Mouse (Mus musculus) cortical plate, adult 2 months (tissue): Measurements from ENCODE around the gene Tmem120b. TPM values are rescaled to one million over a fixed set of nuclear protein-coding genes. Genes with fewer than 3 reads are reported as not detected.

ENCODE experiments used
- H3K27ac ChIP-seq: fragments of 200-500 bp; 2 replicates; pipeline ENCODE4 v1.5.1; 2012; ENCODE audit warnings: low read length, control low read depth, inconsistent platforms; ENCODE audit not compliant: insufficient read depth
- H3K4me1 ChIP-seq: fragments of 200-500 bp; 2 replicates; pipeline ENCODE4 v1.6.1; 2011; ENCODE audit warnings: low read length; ENCODE audit not compliant: control insufficient read depth, insufficient read depth
- H3K4me3 ChIP-seq: fragments of 200-500 bp; 2 replicates; pipeline ENCODE4 v1.5.1; 2011; ENCODE audit warnings: mild to moderate bottlenecking, low read length, control low read depth; ENCODE audit not compliant: insufficient read depth
- CTCF ChIP-seq: fragments of 200-500 bp; IDR thresholded peaks from 2 replicates; pipeline ENCODE4 v1.5.1; 2011; ENCODE audit warnings: mild to moderate bottlenecking, control low read depth, low read length; ENCODE audit not compliant: insufficient read depth; ENCODE audit errors: extremely low read depth
- POLR2A ChIP-seq: fragments of 200-500 bp; IDR thresholded peaks from 2 replicates; pipeline ENCODE4 v1.6.1; 2011; ENCODE audit warnings: mild to moderate bottlenecking, low read length, control low read depth; ENCODE audit not compliant: insufficient read depth; ENCODE audit errors: extremely low read depth
- polyA plus RNA-seq: library from polyadenylated mRNA; depleted of rRNA; stranded (reverse); fragments of >200 nt; gene quantifications from 2 replicates; pipeline ENCODE4 v1.2.3, GENCODE M21; 2012

Gene Tmem120b
- polyA plus RNA-seq, 1 experiment = 10.7 TPM

- Histone ChIP-seq H3K4me1 (no peaks in the 10 kb centered on the region; the same call in 1 of the 2 replicates), H3K4me3 (no peak overlapping the region), H3K27ac (no peak overlapping the region)
- no peak for TF ChIP-seq POLR2A
- no peak for TF ChIP-seq CTCF
These were observed 42.1 kb downstream of the Tmem120b start for GRCm38 (mm10) chr5:123110296-123110721.

DNA sequence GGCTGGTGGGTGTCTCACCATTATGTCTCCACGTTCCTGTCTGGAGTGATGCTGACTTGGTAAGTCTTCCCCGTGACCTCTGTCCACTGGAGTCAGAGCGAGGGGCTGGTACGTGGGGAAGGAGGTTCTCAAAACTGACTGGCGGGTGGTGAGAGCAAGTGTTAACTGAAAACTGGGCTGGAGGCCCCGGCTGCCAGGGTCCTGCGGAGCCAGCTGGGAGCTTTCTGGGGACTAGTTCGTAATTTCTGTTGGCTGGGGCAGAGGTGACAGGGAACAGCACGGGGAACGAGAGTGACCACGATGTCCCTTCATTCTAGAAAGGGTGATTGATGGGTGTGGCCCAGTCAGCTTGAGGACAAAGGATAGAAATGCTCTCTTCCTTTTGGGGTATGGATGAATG is 45.9 kb downstream of the Tmem120b start:
- no peak for TF ChIP-seq CTCF
- no peak for TF ChIP-seq POLR2A
- Histone ChIP-seq H3K4me1 (no peaks in the 10 kb centered on the region; the same call in 1 of the 2 replicates), H3K4me3 (no peak overlapping the region), H3K27ac (no peak overlapping the region)

DNA sequence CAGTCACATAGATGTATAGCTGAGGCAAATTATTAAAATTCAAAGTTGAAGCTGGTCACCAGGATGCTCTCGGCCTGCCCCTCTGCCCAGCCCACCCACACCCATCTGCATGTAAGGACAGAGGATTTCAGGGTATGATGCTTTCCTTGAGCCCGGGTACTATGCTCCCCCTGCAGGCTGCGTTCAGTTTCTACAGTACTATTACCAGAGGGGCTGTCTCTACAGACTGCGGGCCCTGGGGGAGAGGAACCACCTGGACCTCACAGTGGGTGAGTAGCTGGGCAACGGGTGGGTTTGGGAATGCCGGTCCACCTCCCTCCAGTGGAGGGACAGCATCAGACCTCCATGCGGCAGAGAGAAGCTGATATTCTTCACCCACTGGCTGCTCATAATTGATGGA is 46.7 kb downstream of the Tmem120b start:
- Histone ChIP-seq H3K27ac (no peak overlapping the region), H3K4me3 (no peak overlapping the region), H3K4me1 (no peaks in the 10 kb centered on the region; the same call in 1 of the 2 replicates)
- peak; percentile 57 for TF ChIP-seq CTCF
- TF ChIP-seq POLR2A = no peak

DNA sequence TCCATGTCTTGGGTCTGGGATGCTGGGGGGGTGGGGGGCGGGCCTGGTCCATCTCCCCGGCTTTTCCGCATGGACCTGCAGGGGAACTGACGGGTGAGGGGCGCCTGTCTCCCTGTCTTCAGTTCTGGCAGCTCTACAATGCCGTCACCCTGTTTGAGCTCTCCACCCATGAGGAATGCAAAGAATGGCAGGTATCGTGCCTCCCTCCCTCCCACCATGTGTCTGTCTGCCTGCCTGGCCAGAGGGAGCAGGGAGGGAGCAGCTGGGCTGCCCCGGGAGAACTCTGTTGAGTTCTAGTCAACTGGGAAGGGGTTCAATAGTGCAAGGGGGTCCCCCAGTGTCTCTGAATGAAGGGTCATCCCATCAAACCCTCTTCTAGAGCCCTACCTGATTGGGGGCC is 47.9 kb downstream of the Tmem120b start:
- TF ChIP-seq POLR2A = no peak
- no peak for TF ChIP-seq CTCF

DNA sequence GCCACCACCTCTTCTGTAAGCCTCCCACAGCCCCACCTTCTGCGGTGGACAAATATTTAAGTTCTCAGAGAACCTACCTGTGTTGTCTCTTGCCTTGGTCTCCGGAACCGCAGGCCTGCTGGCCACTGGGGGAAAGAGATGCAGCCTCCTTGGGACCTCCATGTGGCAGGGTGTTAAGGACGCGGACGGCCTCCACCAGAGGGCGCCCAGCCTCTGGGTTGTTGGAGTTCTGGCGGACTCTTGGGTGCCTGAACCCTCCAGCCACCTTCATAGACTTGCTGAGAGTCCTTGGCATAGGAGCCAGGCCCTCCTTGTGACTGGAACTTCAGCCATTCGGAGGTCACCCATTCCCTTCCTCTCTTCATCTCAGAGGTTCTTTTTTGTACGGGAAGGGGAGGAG is 49.0 kb downstream of the Tmem120b start:
- Histone ChIP-seq H3K4me3 (no peak overlapping the region), H3K27ac (no peak overlapping the region), H3K4me1 (no peaks in the 10 kb centered on the region)
- TF ChIP-seq CTCF (peak; percentile 71), POLR2A (no peak)

More for the DNA sequence above, 47.9 kb downstream of the Tmem120b start:
- no peak overlapping the region for H3K4me3 ChIP-seq
- H3K4me1 ChIP-seq = no peaks in the 10 kb centered on the region
- H3K27ac ChIP-seq = no peak overlapping the region

- no peak overlapping the region for H3K27ac ChIP-seq
- no peak overlapping the region for H3K4me3 ChIP-seq
- no peak for TF ChIP-seq POLR2A
- no peak for TF ChIP-seq CTCF
- no peaks in the 10 kb centered on the region for H3K4me1 ChIP-seq
These were observed 49.6 kb downstream of the Tmem120b start for GRCm38 (mm10) chr5:123117773-123118172.

- H3K4me3 ChIP-seq = no peak overlapping the region
- TF ChIP-seq POLR2A (no peak), CTCF (no peak)
- H3K27ac ChIP-seq = no peak overlapping the region
- H3K4me1 ChIP-seq = no peaks in the 10 kb centered on the region
These were observed 50.6 kb downstream of the Tmem120b start for GRCm38 (mm10) chr5:123118826-123119225.

- TF ChIP-seq CTCF = no peak
- Histone ChIP-seq H3K4me1 (no peaks in the 10 kb centered on the region), H3K27ac (no peak overlapping the region), H3K4me3 (no peak overlapping the region)
These were observed 52.5 kb downstream of the Tmem120b start for GRCm38 (mm10) chr5:123120624-123121215.

DNA sequence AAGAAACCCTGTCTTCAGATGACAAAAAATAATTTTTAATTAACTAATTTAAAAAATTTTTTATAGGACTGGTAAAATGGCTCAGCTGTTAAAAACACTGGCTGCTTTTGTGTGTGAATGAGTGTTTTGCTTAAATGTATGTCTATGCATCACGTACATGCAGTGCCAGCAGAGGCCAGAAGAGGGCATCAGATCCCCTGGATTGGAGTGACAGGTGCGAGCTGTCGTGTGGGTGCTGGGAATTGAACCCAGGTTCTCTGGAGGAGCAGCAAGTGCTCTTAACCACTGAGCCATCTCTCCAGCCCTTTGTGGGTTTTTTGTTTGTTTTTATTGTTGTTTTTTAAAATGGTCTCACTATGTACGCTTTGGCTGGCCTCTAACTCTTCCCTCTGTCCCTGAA is 54.0 kb downstream of the Tmem120b start:
- TF ChIP-seq CTCF (peak; percentile 34; the same call in 1 of the 2 replicates), POLR2A (no peak)
- Histone ChIP-seq H3K27ac (no peak overlapping the region), H3K4me3 (no peak overlapping the region), H3K4me1 (no peaks in the 10 kb centered on the region)

DNA sequence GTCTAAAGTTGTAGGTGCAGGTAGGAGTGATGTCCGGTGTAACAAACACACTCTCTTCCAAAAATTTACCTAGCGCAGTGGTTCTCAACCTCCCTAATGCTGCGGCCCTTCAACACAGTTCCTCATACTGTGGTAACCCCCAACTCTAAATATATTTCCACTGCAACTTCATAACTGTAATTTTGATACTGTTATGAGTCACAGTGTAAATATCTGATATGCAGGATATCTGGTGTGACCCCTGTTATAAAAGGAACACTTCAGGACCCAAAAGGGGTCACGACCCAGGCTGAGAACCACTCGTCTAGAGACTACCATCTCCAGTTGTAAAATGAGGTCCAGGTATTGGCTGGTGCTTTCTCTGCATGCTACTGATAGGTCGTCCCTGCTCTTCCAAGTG is 56.9 kb downstream of the Tmem120b start:
- Histone ChIP-seq H3K27ac (no peak overlapping the region), H3K4me1 (no peaks in the 10 kb centered on the region; the same call in 1 of the 2 replicates), H3K4me3 (no peak overlapping the region)
- TF ChIP-seq POLR2A = no peak
